Mouse (Mus musculus) liver, embryonic 14.5 days (tissue): ENCODE results near the gene Tas2r125. TPM values are rescaled to one million over a fixed set of nuclear protein-coding genes. Genes with fewer than 3 reads are reported as not detected.
"Not testable (repeated sequence)": the region's sequence is repeated elsewhere in the genome, so short reads cannot be mapped to it uniquely, and the experiment has no call there.

ENCODE experiments used
- ATAC-seq: fragments of 200-750 bp; cut with Nextera tagmentation; 2 replicates; pipeline ENCODE4 v1.8.0; 2017; ENCODE audit warnings: moderate number of reproducible peaks, mild to moderate bottlenecking, moderate library complexity; ENCODE audit not compliant: insufficient read depth
- DNase-seq, 3 experiments: peaks; one replicate each; pipeline ENCODE4 v3.0.0-alpha.2; 2012 to 2013; ENCODE audit warnings: low read depth in 3 of 3, low spot score in 3 of 3
- H3K27ac ChIP-seq: fragments of 300-500 bp; sonication (generic); 2 replicates; pipeline ENCODE4 v1.5.1; 2014; ENCODE audit warnings: moderate library complexity, mild to moderate bottlenecking, control low read depth, inconsistent platforms
- H3K27me3 ChIP-seq: fragments of 300-500 bp; sonication (generic); 2 replicates; pipeline ENCODE4 v1.6.1; 2014; ENCODE audit warnings: mild to moderate bottlenecking, low read length, moderate library complexity; ENCODE audit not compliant: control insufficient read depth, insufficient read depth
- H3K36me3 ChIP-seq: fragments of 300-500 bp; sonication (generic); replicated peaks from 2 replicates; pipeline ENCODE4 v1.6.1; 2014; ENCODE audit warnings: low read depth; ENCODE audit not compliant: control insufficient read depth, insufficient read depth
- H3K4me1 ChIP-seq, 2 experiments: fragments of 200-500 bp in 1 of 2; fragments of 300-500 bp in 1 of 2; sonication (generic) in 1 of 2; replicated peaks; 2 replicates each; pipeline ENCODE4 v1.6.1; 2012 to 2014; ENCODE audit warnings: antibody characterized with exemption in 1 of 2, inconsistent platforms in 1 of 2, low read length in 1 of 2; ENCODE audit not compliant: control insufficient read depth in 2 of 2, insufficient read depth in 2 of 2
- H3K4me2 ChIP-seq: fragments of 300-500 bp; sonication (generic); 2 replicates; pipeline ENCODE4 v1.6.1; 2014; ENCODE audit warnings: low read depth, mild to moderate bottlenecking, control low read depth, moderate library complexity
- H3K4me3 ChIP-seq, 2 experiments: fragments of 200-500 bp in 1 of 2; fragments of 300-500 bp in 1 of 2; sonication (generic) in 1 of 2; 2 replicates each; pipeline ENCODE4 v1.5.1; 2012 to 2014; ENCODE audit warnings: low read depth in 2 of 2, low read length in 2 of 2, mild to moderate bottlenecking in 2 of 2, control low read depth in 1 of 2, inconsistent platforms in 1 of 2, moderate library complexity in 1 of 2; ENCODE audit not compliant: insufficient read depth in 1 of 2
- H3K9ac ChIP-seq: fragments of 300-500 bp; sonication (generic); replicated peaks from 2 replicates; pipeline ENCODE4 v1.6.1; 2014; ENCODE audit warnings: mild to moderate bottlenecking, control low read depth, moderate library complexity
- H3K9me3 ChIP-seq: fragments of 300-500 bp; sonication (generic); 2 replicates; pipeline ENCODE4 v1.6.1; 2016; ENCODE audit warnings: low read length, mixed read lengths; ENCODE audit not compliant: control insufficient read depth
- CTCF ChIP-seq: IDR thresholded peaks from 2 replicates; pipeline ENCODE4 v1.5.1; 2016; ENCODE audit warnings: antibody characterized with exemption, low read depth, control low read depth
- EP300 ChIP-seq: IDR thresholded peaks from 2 replicates; pipeline ENCODE4 v1.6.1; 2016; ENCODE audit warnings: antibody characterized with exemption, low read depth
- WGBS: fragments of 180-500 bp; shearing (Covaris S2); extraction: QIAGEN DNeasy Blood & Tissue Kit; methylation state at CpG from one replicate; pipeline ENCODE4 v1.1.7; 2014; ENCODE audit not compliant: insufficient replicate concordance; 5-methylcytosine and 5-hydroxymethylcytosine counted together
- polyA plus RNA-seq, 2 experiments: library from polyadenylated mRNA; depleted of rRNA in 1 of 2; stranded (reverse) in 1 of 2; unstranded in 1 of 2; fragments of >200 nt; fragmentation: Nextera tagmentation in 1 of 2; extraction: Ambion mirVana in 1 of 2; gene quantifications; 2 replicates each; pipeline versions ENCODE4 v1.2.1 to v1.2.3; 2012 to 2014

Gene Tas2r125
- polyA plus RNA-seq (2012; rRNA removed) (not detected in 2 replicates), polyA plus RNA-seq (2014; fragmentation: Nextera tagmentation; extraction: Ambion mirVana) (not detected in 2 replicates)

DNA sequence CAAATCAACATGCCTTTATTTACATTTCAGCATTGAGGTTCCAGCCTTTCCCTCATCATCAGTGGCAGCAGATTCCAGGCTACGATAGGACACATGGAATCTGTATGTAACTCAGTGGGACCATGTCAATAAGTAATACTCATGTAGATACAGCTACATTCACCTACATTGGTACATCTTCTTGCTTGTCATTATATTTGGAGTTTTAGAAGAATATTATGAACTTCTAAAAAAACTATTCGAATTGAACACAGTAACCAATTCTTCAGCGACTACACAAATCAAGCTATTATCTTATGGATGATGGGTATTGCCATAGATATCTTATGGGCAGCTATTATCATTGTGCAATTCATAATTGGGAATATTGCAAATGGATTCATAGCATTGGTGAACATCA, at the start of gene Tas2r125:
Gene Tas2r125 (plus strand): TSS at position 301 of the 400 bp plus-strand sequence.
- no peaks in the 10 kb centered on the region for H3K9me3 ChIP-seq
- TF ChIP-seq CTCF (no peak), EP300 (no peak)
- H3K36me3 ChIP-seq = no peaks in the 10 kb centered on the region
- 65% methylated on average over 3 of the region's 3 CpGs for WGBS
- H3K4me1 ChIP-seq = no peaks in the 10 kb centered on the region
- no peak for ATAC-seq
- no peak within 1 kb of the TSS for H3K9ac ChIP-seq
- H3K27ac ChIP-seq = no peak within 1 kb of the TSS
- DNase-seq = no peak
- no peak within 1 kb of the TSS for H3K4me3 ChIP-seq
- no peak within 1 kb of the TSS for H3K4me2 ChIP-seq
- H3K27me3 ChIP-seq = no peaks in the 10 kb centered on the region

DNA sequence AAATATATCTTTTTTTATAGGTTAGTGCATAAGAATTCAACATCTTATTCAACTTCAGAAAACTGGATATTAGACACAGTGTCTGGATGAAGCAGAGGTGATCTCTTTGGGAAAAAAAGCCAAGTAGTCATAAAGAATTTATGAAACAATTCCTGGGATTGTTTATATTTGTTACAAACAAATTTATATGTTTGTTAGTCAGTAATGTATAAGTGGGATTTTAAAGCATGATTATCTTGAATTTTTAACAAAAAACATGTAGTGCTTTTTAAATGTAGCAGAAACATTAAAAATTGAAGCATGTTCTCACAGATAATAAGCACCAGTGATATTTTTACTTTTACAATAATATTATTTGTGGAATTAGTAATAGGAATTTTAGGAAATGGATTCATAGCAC, 41.7 kb upstream of the Tas2r125 start, which contains the start of gene Tas2r110:
Gene Tas2r110 (plus strand): TSS at position 301 of the 400 bp plus-strand sequence.
- DNase-seq = no peak
- no peaks in the 10 kb centered on the region for H3K4me1 ChIP-seq
- no peak within 1 kb of the TSS for H3K4me2 ChIP-seq
- no peaks in the 10 kb centered on the region for H3K27me3 ChIP-seq
- H3K9ac ChIP-seq = no peak within 1 kb of the TSS
- TF ChIP-seq EP300 = no peak
- TF ChIP-seq CTCF = no peak
- no peak for ATAC-seq
- no peaks in the 10 kb centered on the region for H3K36me3 ChIP-seq
- no peak within 1 kb of the TSS for H3K27ac ChIP-seq
- H3K9me3 ChIP-seq = no peaks in the 10 kb centered on the region
- H3K4me3 ChIP-seq = no peak within 1 kb of the TSS

GRCm38 (mm10) chr6:132892711-132893110, 16.7 kb upstream of the Tas2r125 start, which contains the start of gene Tas2r113:
TSS of gene Tas2r113 (plus strand) at chr6:132893011.
- no peak for ATAC-seq
- Histone ChIP-seq H3K4me3 (no peak within 1 kb of the TSS), H3K36me3 (no peaks in the 10 kb centered on the region), H3K4me1 (no peaks in the 10 kb centered on the region), H3K9ac (no peak within 1 kb of the TSS), H3K4me2 (no peak within 1 kb of the TSS), H3K27ac (no peak within 1 kb of the TSS), H3K9me3 (no peaks in the 10 kb centered on the region), H3K27me3 (no peaks in the 10 kb centered on the region)
- TF ChIP-seq EP300 = no peak
- TF ChIP-seq CTCF = no peak
- 48% methylated on average over 1 of the region's 1 CpGs for WGBS
- no peak for DNase-seq

DNA sequence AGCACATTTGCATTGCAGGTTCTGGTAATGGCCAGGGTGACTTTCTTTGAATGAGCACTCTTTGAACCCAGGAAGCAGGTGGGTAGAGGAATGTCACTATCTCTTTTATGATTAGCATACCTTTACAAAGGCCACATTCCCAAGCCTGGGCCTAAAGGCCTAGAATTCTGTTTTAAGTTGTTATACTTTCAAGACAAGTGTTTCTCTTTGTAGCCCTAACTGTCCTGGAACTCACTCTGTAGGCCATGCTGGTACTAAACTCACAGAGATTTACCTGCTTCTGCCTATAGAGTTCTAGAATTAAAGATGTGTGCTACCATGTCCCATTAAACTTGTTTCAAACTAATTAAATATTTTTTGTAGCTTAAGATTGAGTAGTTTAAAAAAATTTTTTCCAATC, 31.9 kb downstream of the Tas2r125 start:
- H3K27ac ChIP-seq, H3K36me3 ChIP-seq, H3K4me2 ChIP-seq, DNase-seq, H3K9ac ChIP-seq, H3K4me3 ChIP-seq, H3K9me3 ChIP-seq, H3K4me1 ChIP-seq, H3K27me3 ChIP-seq, ATAC-seq: not testable (repeated sequence)

GRCm38 (mm10) chr6:132950802-132951201, 41.4 kb downstream of the Tas2r125 start, which contains the start of gene Tas2r129:
TSS of gene Tas2r129 (plus strand) at chr6:132951102.
- no peak for DNase-seq
- TF ChIP-seq EP300 (no peak), CTCF (no peak)
- WGBS = 52% methylated on average over 2 of the region's 2 CpGs
- no peak for ATAC-seq
- Histone ChIP-seq H3K9me3 (no peaks in the 10 kb centered on the region), H3K27me3 (no peaks in the 10 kb centered on the region), H3K4me1 (no peaks in the 10 kb centered on the region), H3K27ac (no peak within 1 kb of the TSS), H3K9ac (no peak within 1 kb of the TSS), H3K36me3 (no peaks in the 10 kb centered on the region), H3K4me3 (no peak within 1 kb of the TSS), H3K4me2 (no peak within 1 kb of the TSS)
